Mouse (Mus musculus) lung, postnatal 10 days (tissue): Measurements from ENCODE around the gene Clec12b.
A peak's percentile ranks its signal among the peaks of the same experiment; 100 is the strongest.
"Not testable (repeated sequence)": the region's sequence is repeated elsewhere in the genome, so short reads cannot be mapped to it uniquely, and the experiment has no call there.

Experiments
- DNase-seq: peaks from one replicate; pipeline ENCODE4 v3.0.0; 2021

Clec12b gene

GRCm38 (mm10) chr6:129365959-129366359, 19.7 kb downstream of the Clec12b start:
- DNase-seq = peak; percentile 66

- no peak for DNase-seq
These were observed 21.7 kb downstream of the Clec12b start for GRCm38 (mm10) chr6:129363942-129364341.

- no peak for DNase-seq
These were observed 26.2 kb downstream of the Clec12b start for GRCm38 (mm10) chr6:129359515-129359914.

GRCm38 (mm10) chr6:129356430-129356829, 29.2 kb downstream of the Clec12b start:
- DNase-seq = no peak

GRCm38 (mm10) chr6:129355774-129356173, 29.9 kb downstream of the Clec12b start:
- DNase-seq = no peak

GRCm38 (mm10) chr6:129351091-129351490, 34.6 kb downstream of the Clec12b start:
- DNase-seq = no peak

GRCm38 (mm10) chr6:129349524-129350352, 35.9 kb downstream of the Clec12b start:
- DNase-seq = no peak

- DNase-seq = no peak
These were observed 41.3 kb downstream of the Clec12b start for GRCm38 (mm10) chr6:129344408-129344807.

- not testable (repeated sequence) for DNase-seq
These were observed 43.3 kb downstream of the Clec12b start, which contains the start of gene Clec12a for GRCm38 (mm10) chr6:129342391-129342790. Gene Clec12a (plus strand): TSS chr6:129342691.

GRCm38 (mm10) chr6:129337751-129338150, 47.9 kb downstream of the Clec12b start:
- no peak for DNase-seq

GRCm38 (mm10) chr6:129333674-129334078, 52.0 kb downstream of the Clec12b start:
- DNase-seq = peak; percentile 66

GRCm38 (mm10) chr6:129331610-129332009, 54.1 kb downstream of the Clec12b start, which contains the start of gene 4922502D21Rik:
Gene 4922502D21Rik (minus strand): TSS chr6:129331796.
- no peak for DNase-seq

- DNase-seq = no peak
These were observed 59.0 kb downstream of the Clec12b start for GRCm38 (mm10) chr6:129326568-129327150.

GRCm38 (mm10) chr6:129326016-129326415, 59.7 kb downstream of the Clec12b start:
- DNase-seq = no peak
